Mouse (Mus musculus) cerebellum, adult 2 months (tissue): Measurements from ENCODE around the gene Hsd17b2. TPM values are rescaled to one million over a fixed set of nuclear protein-coding genes. Genes with fewer than 3 reads are reported as not detected.

ENCODE experiments used
- DNase-seq, 2 experiments: peaks; one replicate each; pipeline ENCODE4 v3.0.0; 2021
- H3K27ac ChIP-seq: fragments of 200-500 bp; 2 replicates; pipeline ENCODE4 v1.5.1; 2012; ENCODE audit warnings: low read length, control low read depth, inconsistent platforms; ENCODE audit not compliant: insufficient read depth
- H3K27me3 ChIP-seq: fragments of 200-500 bp; 2 replicates; pipeline ENCODE4 v1.6.1; 2012; ENCODE audit warnings: inconsistent platforms, mild to moderate bottlenecking, low read length, moderate library complexity; ENCODE audit not compliant: control insufficient read depth, insufficient read depth
- H3K4me1 ChIP-seq: fragments of 200-500 bp; 2 replicates; pipeline ENCODE4 v1.6.1; 2011; ENCODE audit warnings: low read length; ENCODE audit not compliant: control insufficient read depth, insufficient read depth
- H3K4me3 ChIP-seq: fragments of 200-500 bp; replicated peaks from 2 replicates; pipeline ENCODE3; 2011; ENCODE audit warnings: mild to moderate bottlenecking, low read depth, low read length, control low read depth; ENCODE audit not compliant: insufficient read depth
- CTCF ChIP-seq: fragments of 200-500 bp; IDR thresholded peaks from 2 replicates; pipeline ENCODE4 v1.5.1; 2011; ENCODE audit warnings: low read depth, mild to moderate bottlenecking, control low read depth, low read length, moderate library complexity, borderline replicate concordance; ENCODE audit not compliant: insufficient read depth
- POLR2A ChIP-seq: fragments of 200-500 bp; IDR thresholded peaks from 2 replicates; pipeline ENCODE4 v1.6.1; 2011; ENCODE audit warnings: low read length, control low read depth, borderline replicate concordance; ENCODE audit not compliant: insufficient read depth
- WGBS: fragments of 180-500 bp; shearing (Covaris S2); methylation state at CpG from one replicate; pipeline ENCODE4 v1.1.7; 2018; 5-methylcytosine and 5-hydroxymethylcytosine counted together
- polyA plus RNA-seq: library from polyadenylated mRNA; depleted of rRNA; stranded (reverse); fragments of >200 nt; gene quantifications from 2 replicates; pipeline ENCODE4 v1.2.3, GENCODE M21; 2012; rRNA removed

Hsd17b2 gene
- 1.1 and 2.0 TPM in 2 replicates for polyA plus RNA-seq

DNA sequence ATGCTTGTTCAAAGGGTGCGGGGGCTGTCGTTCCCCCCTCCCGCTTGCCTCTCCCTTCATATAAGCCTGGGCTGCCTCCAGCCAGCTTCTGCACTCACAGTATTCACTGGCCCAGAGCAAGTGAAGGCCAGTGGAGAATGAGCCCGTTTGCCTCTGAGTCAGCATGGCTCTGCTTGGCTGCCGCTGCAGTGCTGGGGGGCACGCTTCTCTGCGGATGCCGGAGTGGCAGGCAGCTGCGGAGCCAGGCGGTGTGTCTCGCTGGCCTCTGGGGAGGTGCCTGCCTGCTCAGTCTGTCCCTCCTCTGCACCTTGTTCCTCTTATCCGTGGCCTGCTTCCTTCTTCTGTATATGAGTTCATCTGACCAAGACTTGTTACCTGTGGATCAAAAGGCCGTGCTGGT lies at the start of gene Hsd17b2:
Gene Hsd17b2 (plus strand): TSS at position 46 of the 400 bp plus-strand sequence.
- no peak within 1 kb of the TSS for H3K4me3 ChIP-seq
- H3K4me1 ChIP-seq: no peaks in the 10 kb centered on the region
- no peak within 1 kb of the TSS for H3K27ac ChIP-seq
- WGBS: 38% methylated on average over 13 of the region's 13 CpGs
- no peak for TF ChIP-seq CTCF
- no peaks in the 10 kb centered on the region for H3K27me3 ChIP-seq
- no peak for DNase-seq

DNA sequence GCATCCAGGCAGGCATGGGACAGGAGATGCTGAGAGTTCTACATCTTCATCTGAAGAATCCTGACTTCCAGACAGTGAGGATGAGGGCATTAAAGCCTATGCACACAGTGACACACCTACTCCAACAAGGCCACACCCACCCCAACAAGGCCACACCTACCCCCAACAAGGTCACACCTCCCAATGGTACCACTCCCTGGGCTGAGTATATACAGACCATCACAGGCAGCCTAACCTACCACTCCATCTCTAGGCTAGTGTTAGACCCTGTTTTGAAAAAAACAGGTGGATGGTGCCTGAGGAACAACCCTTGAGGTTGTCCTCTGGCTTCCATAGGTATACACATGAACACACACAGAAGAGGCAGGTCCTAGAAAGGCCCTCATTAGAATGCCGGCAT lies 49.4 kb upstream of the Hsd17b2 start:
- TF ChIP-seq CTCF (no peak), POLR2A (no peak)
- H3K27ac ChIP-seq: no peak overlapping the region

DNA sequence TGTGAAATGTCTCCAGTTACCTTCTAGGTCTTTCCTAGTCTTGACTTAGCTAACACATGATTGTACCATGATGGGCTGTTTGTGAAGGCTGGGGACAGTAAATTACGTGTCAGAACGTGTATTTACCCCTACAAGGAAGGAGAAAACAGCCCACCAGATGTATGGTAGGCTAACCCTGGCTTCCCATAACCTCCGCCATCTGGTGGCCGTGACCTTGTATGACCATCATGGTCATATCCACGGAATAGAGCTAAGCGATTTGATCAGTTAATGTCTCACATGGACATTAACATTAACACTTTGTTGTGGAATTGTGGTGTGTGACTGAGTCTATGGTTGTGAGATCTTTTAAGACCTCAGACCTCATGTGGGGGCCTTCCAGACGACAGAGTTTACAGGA lies 42.7 kb upstream of the Hsd17b2 start:
- no peaks in the 10 kb centered on the region for H3K27me3 ChIP-seq
- H3K4me1 ChIP-seq: no peaks in the 10 kb centered on the region
- 73% methylated on average over 7 of the region's 7 CpGs for WGBS
- DNase-seq: no peak
- no peak overlapping the region for H3K4me3 ChIP-seq
- H3K27ac ChIP-seq: no peak overlapping the region
- no peak for TF ChIP-seq CTCF
- no peak for TF ChIP-seq POLR2A

More for the DNA sequence above, 49.4 kb upstream of the Hsd17b2 start:
- Histone ChIP-seq H3K4me3 (no peak overlapping the region), H3K4me1 (no peaks in the 10 kb centered on the region), H3K27me3 (no peaks in the 10 kb centered on the region)
- no peak for DNase-seq
- WGBS: 98% methylated on average over 1 of the region's 1 CpGs

DNA sequence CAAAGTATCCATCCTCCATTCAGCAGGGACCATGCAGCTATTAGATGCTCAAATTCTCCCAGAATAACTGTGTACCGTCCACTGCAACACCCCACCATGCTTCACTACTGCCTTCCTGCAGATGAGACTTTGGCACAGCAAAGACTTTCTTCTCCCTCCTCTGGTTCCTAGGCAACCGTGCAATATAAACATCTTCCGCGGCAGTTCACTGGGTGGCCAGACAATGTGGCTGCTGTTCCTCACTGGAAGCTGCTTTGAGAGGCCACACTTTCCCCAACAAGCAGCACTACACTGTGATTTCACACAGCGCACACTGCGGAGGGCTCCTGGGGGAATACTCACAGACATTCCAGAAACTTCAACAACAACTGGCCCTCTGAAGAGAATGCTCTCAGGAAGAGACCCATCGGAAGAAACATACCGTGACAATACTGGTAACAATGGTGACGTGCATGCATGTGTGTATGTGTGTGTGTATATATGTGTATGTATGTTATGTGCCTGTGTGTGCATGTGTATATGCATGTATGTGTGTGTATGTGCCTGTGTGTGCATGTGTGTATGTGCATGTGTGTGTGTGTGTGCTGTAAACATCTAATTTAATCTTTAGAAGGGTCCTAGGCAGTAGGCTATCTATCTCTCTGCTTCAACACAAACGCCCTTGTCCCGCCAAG lies 41.2 kb upstream of the Hsd17b2 start:
- Histone ChIP-seq H3K27me3 (no peaks in the 10 kb centered on the region), H3K27ac (no peak overlapping the region), H3K4me1 (no peaks in the 10 kb centered on the region), H3K4me3 (no peak overlapping the region)
- 19% methylated on average over 11 of the region's 11 CpGs for WGBS
- no peak for DNase-seq
- no peak for TF ChIP-seq POLR2A
- no peak for TF ChIP-seq CTCF

DNA sequence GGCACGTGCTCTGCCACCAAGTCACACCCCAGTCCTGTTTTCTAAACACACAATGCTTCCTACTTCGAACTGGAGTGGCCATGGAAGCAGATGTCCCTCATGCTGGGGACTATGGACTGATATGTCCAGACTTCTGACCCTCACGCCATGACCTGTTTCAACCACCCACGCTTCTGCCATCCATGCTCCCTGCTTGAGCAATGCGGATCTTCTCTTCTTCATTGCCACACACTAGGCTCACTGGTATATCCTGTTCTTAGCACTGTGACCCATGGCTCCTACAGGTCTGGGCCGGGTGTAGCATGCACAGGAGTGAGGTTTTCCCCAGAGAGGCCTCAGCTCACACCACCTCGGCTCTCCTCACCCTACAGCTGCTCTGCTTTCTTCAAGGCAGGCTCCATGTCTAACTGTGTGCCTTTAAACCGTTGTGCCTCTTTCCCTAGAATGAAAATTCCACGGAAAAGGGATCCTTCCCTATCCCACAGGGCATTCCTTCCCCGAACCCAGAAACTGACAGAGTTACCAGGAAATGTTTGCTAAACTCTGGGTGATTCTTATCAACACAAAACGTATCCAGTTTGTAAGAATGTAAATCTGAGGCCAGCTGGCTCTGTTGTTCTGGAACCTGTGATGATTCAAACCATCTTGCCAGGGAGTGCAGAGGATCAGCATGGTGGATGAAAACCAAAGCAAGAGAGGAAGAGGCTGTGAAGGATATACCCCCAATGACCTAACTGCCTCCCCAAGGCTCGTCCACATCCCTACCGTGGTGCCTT lies 34.2 kb upstream of the Hsd17b2 start:
- no peak for DNase-seq
- no peaks in the 10 kb centered on the region for H3K4me1 ChIP-seq
- H3K4me3 ChIP-seq: no peak overlapping the region
- 79% methylated on average over 13 of the region's 13 CpGs for WGBS
- H3K27me3 ChIP-seq: no peaks in the 10 kb centered on the region
- H3K27ac ChIP-seq: no peak overlapping the region
- no peak for TF ChIP-seq CTCF
- no peak for TF ChIP-seq POLR2A

DNA sequence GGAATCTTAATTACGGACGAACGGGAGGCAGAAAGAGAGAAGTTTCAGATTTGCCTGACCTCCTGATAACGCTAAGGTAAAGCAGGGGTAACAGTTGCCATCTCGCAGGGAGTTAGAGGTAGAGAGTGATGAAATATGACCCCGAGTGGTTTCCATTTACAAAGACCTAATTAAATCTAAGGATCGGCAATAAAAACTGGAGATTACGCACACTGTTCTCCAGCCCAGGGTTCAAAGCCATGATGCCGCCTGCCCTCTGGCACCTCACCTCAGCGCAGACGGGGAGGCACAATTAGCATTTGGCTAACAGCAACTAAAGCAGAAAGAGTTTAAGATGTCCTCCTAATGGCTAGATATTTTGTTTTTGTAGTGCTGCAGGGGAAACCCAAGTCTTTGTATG lies 31.2 kb upstream of the Hsd17b2 start:
- no peak for DNase-seq
- no peak overlapping the region for H3K4me3 ChIP-seq
- no peak overlapping the region for H3K27ac ChIP-seq
- no peaks in the 10 kb centered on the region for H3K4me1 ChIP-seq
- TF ChIP-seq CTCF (no peak), POLR2A (no peak)
- no peaks in the 10 kb centered on the region for H3K27me3 ChIP-seq
- WGBS: 64% methylated on average over 11 of the region's 11 CpGs

DNA sequence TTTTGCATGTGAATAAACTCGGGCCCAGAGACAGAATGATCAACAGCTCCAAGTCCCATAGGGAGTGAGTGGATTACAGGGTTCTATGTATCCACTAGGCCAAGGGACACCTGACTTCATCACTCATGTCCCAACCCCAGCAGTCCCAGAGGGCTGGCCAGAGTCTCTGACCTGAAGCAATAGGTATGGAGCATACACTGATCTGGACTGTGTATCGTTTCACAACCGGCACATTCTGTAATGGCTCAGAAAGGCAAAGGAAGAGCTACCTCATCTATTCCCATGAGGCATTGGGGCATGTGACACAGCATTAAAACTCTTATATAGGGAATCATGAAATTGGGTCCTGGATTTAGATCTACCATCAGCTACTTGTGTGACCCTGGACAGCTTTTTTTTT lies 29.1 kb upstream of the Hsd17b2 start:
- WGBS: 80% methylated on average over 3 of the region's 3 CpGs
- H3K4me1 ChIP-seq: no peaks in the 10 kb centered on the region
- DNase-seq: no peak

DNA sequence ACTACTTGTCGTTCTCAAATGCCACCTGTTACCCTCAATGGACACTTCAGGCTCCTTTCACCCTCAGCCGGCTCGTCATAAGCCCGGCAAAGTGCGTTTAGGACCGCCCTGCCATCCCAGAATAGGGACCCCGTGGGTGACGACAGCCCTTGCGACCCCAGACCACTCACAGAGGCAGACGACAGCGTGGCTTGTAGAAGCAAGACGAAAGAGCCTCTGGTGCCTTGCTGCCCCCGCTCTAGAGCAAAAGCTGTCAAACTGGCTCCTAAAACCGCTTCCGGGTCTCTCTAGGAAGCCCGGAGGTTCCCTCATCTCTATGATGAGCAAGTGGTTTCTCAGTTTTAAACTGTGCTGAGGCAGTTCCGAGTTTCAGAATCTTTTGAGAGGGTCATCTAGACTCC lies 28.3 kb upstream of the Hsd17b2 start, which contains the start of gene Sdr42e1:
Gene Sdr42e1 (minus strand): TSS at position 260 of the 401 bp plus-strand sequence.
- 19% methylated on average over 17 of the region's 17 CpGs for WGBS
- TF ChIP-seq POLR2A (no peak), CTCF (no peak)
- peak within 1 kb of the TSS; percentile 47 for H3K4me3 ChIP-seq
- no peak within 1 kb of the TSS for H3K27ac ChIP-seq
- peak in 1 of 2 experiments; percentile 14 for DNase-seq
- H3K27me3 ChIP-seq: no peaks in the 10 kb centered on the region
- H3K4me1 ChIP-seq: no peaks in the 10 kb centered on the region

More for the DNA sequence above, 29.1 kb upstream of the Hsd17b2 start:
- no peak overlapping the region for H3K27ac ChIP-seq
- H3K4me3 ChIP-seq: no peak overlapping the region
- H3K27me3 ChIP-seq: no peaks in the 10 kb centered on the region
- TF ChIP-seq POLR2A (no peak), CTCF (no peak)
